Mouse (Mus musculus): ENCODE measurements around the gene Acta1. TPM values are rescaled to one million over a fixed set of nuclear protein-coding genes. Genes with fewer than 3 reads are reported as not detected.

The Acta1 gene
- total RNA-seq (2014; fragmentation: Nextera tagmentation) (not detected in 2 replicates), total RNA-seq (2017) (not detected in 2 replicates)

DNA sequence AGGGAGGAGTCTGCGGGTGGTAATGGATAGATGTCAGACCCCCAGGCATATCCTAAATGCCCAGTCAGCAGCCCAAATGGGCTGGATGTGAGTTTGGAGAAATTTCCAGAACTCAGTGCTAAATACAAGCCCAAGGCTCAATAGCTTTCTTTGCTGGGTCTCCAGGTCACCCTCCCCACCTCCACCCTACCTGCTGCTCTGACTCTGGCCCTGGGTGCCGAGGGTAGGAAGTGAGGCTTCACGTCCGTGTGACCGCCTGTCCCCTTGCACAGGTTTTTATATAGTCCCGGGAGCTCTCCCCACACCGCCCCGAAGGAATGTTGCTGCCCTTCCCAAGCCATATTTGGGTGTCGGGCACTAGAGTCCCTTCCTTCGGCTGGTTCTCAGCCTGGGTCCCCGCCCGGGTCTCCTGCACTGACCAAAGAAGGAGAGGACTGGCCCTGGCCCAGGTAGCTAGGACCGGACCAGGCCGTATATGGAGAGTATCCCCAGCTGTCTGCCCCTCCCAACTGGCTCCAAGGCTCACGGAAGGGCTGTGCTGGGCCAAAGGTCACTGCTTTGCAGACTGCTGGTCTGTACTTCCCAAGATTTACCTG lies at the start of gene Acta1:
Gene Acta1 (minus strand): TSS at position 250 of the 596 bp plus-strand sequence.
- ATAC-seq (replicated peaks; ENCODE audit: low FRiP score, low TSS enrichment, poor library complexity, severe bottlenecking): no peak

- no peak for ATAC-seq (replicated peaks; ENCODE audit: low FRiP score, low TSS enrichment, poor library complexity, severe bottlenecking)
These were observed 34.5 kb upstream of the Acta1 start for GRCm38 (mm10) chr8:123929026-123929425.

GRCm38 (mm10) chr8:123925671-123926070 lies 31.1 kb upstream of the Acta1 start:
- ATAC-seq (replicated peaks; ENCODE audit: low FRiP score, low TSS enrichment, poor library complexity, severe bottlenecking): no peak

- ATAC-seq (replicated peaks; ENCODE audit: low FRiP score, low TSS enrichment, poor library complexity, severe bottlenecking): peak; percentile 95
These were observed 30.2 kb upstream of the Acta1 start for GRCm38 (mm10) chr8:123924719-123925118.

DNA sequence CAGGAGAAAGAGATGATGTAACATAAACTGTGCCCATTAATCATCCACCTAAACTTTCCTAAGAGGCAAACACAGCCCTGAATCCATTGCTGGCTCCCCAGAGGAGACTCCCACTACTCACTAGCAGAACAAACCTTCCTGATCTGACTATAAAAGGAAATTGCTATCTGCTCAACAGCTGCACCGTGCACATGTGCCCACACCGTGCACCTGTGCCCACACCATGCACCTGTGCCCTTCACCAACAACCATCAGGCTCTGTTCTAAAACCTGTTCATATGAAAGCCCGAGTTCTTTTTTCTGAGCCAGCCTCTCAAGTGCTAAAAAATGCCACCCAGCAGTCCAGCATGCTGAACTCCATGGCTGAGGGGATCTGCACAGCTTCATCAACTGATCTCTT lies 20.1 kb upstream of the Acta1 start:
- ATAC-seq (replicated peaks; ENCODE audit: low FRiP score, low TSS enrichment, poor library complexity, severe bottlenecking): no peak

DNA sequence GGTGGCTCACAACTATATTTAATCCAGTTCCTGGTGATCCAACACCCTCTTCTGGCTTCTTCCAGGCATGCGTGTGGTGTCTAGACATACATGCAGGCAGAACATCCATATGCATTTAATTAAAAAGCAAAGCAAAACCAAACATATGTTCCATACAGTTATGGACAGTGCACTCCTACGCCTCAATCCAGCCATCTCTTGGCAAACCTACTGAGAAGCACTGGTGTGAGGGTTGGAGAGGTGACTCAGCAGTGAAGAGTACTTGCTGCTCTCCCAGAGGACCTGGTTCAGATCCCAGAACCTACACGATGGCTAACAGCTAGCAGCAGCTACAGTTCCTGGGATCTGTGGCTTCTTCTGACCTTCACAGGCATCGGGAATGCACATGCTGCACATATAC lies 17.7 kb upstream of the Acta1 start:
- no peak for ATAC-seq (replicated peaks; ENCODE audit: low FRiP score, low TSS enrichment, poor library complexity, severe bottlenecking)

DNA sequence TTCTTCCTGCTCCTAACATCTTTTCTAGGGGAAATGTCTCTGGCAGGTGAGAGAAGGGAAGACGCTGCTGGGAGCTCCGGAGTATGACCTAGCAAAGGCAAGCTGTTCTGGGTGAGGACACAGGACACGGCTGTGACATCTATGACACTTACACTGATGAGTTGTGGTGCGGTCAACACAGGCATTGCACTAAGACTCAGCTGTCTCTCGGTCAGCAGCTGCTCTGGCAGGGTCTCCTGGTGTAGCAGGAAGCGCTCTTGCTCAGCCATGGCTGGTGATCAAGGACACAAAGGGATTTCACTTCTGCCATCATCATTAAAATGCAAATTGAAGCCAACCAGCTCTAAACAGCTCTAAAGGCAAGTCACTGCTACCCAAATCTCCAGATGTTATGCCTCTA lies 13.1 kb upstream of the Acta1 start:
- no peak for ATAC-seq (replicated peaks; ENCODE audit: low FRiP score, low TSS enrichment, poor library complexity, severe bottlenecking)

DNA sequence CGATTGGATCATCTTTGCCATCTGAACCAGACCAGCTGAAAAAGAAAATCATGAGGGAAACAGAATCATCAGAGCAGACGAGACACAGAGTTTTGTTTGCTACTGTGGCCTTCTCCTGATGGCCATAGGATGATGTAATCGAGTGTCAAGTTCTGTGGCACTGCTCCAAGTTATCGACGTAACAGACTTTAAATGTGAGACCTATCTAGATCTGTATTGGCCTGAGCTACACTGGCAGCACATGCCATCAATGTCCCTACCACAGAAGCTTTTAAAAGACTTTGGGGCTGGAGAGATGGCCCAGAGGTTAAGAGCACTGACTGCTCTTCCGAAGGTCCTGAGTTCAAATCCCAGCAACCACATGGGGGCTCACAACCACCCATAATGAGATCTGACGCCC lies 8.1 kb upstream of the Acta1 start:
- no peak for ATAC-seq (replicated peaks; ENCODE audit: low FRiP score, low TSS enrichment, poor library complexity, severe bottlenecking)

DNA sequence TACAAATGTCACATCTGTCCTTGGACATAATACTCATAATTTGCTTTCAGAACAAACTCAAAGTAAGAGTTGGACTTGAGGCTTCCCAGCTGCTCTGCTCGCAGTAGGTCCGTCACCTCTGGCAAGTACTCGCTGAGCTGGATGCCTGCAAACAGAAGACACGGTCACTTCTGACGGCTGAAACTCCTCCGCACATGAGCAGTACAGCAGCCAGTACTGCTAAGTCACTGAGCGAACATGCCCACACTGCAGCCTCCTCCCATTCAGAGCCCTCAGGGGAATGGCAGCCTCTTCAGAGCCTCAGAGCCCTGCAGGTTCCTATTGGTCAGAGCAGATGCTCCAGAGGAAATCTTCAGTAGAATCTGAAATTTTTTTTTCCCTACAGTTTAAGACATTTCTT lies 4.8 kb upstream of the Acta1 start:
- no peak for ATAC-seq (replicated peaks; ENCODE audit: low FRiP score, low TSS enrichment, poor library complexity, severe bottlenecking)

GRCm38 (mm10) chr8:123898576-123898975 lies 4.0 kb upstream of the Acta1 start:
- ATAC-seq (replicated peaks; ENCODE audit: low FRiP score, low TSS enrichment, poor library complexity, severe bottlenecking): no peak

- ATAC-seq (replicated peaks; ENCODE audit: low FRiP score, low TSS enrichment, poor library complexity, severe bottlenecking): no peak
These were observed 2.2 kb upstream of the Acta1 start for GRCm38 (mm10) chr8:123896774-123897173.

DNA sequence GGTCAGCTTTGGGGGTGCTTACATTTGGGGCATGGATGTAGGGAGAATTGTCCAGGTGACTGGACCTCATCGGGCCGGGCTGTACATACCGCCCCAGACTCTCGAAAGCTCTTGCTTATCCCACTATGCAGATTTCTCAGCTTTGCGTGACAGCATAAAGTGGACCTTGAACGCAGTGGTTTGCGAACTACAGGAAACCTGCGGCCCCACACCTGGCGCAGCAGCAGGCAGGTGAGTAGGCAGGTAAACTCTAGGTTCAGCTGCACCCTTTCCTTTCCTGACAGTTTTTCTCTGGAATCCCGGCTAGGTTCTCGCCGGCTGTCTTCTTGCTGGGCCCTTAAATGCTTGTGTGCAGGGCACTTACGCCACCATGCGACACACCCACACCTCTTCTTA lies 1.8 kb upstream of the Acta1 start:
- ATAC-seq (replicated peaks; ENCODE audit: low FRiP score, low TSS enrichment, poor library complexity, severe bottlenecking): no peak

DNA sequence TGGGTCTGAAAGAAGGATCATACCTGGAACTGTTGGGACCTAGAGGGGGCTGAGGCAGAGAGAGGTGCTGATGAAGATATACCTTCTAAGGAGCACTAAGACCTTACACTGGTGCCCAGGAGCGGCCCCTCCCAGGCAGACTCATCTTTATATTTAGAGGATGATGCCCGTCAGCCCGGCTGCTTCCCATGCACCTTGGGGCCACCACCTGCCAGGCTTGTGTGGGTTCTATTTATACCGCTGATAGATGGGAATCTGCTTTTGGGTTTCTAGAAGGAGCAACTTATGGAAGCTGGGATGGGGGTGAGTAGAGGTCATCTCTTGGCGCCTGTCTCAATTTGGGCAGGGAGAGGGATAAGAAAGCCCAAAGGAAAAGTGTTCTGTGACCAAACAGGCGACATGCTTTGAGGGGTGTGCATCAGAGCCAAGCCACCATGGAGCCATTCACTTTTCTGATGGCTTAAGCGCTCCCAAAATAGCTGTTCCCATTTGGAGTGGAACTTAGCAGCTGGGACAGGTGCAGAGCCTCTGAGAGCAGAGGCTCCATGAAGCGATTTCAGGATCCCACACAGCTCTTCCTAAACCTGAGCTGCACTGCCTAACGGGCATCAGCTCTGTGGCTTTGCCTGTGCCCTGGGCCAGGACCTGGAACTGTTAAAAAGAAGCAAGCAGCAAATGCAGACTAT lies 1.3 kb upstream of the Acta1 start:
- ATAC-seq (replicated peaks; ENCODE audit: low FRiP score, low TSS enrichment, poor library complexity, severe bottlenecking): no peak

- no peak for ATAC-seq (replicated peaks; ENCODE audit: low FRiP score, low TSS enrichment, poor library complexity, severe bottlenecking)
These were observed 679 bp upstream of the Acta1 start for GRCm38 (mm10) chr8:123895230-123895629.

- no peak for ATAC-seq (replicated peaks; ENCODE audit: low FRiP score, low TSS enrichment, poor library complexity, severe bottlenecking)
These were observed 1.1 kb downstream of the Acta1 start for GRCm38 (mm10) chr8:123893413-123893812.

GRCm38 (mm10) chr8:123892586-123893155 lies 1.9 kb downstream of the Acta1 start:
- 0 out of 2 replicates have a peak, but pooled peaks have one; percentile 24 for ATAC-seq (replicated peaks; ENCODE audit: low FRiP score, low TSS enrichment, poor library complexity, severe bottlenecking)

DNA sequence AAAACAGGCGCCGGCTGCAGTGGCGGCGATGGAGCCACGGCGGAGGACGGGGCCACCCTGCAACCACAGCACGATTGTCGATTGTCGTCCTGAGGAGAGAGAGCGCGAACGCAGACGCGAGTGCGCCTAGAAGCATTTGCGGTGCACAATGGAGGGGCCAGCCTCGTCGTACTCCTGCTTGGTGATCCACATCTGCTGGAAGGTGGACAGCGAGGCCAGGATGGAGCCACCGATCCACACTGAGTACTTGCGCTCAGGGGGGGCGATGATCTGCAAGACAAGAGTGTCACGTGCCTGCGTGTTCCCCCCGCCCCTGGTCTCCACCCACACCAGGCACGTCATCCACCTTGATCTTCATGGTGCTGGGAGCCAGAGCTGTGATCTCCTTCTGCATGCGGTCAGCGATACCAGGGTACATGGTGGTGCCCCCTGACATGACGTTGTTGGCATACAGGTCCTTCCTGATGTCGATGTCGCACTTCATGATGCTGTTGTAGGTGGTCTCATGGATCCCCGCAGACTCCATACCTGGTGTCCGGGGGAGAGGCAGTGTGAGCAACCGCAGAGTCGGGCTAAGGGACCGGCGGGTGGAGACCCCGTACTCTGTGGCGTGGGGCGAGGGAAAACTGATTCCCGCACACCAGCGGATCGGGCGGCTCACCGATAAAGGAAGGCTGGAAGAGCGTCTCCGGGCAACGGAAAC lies 2.5 kb downstream of the Acta1 start:
- ATAC-seq (replicated peaks; ENCODE audit: low FRiP score, low TSS enrichment, poor library complexity, severe bottlenecking): no peak

DNA sequence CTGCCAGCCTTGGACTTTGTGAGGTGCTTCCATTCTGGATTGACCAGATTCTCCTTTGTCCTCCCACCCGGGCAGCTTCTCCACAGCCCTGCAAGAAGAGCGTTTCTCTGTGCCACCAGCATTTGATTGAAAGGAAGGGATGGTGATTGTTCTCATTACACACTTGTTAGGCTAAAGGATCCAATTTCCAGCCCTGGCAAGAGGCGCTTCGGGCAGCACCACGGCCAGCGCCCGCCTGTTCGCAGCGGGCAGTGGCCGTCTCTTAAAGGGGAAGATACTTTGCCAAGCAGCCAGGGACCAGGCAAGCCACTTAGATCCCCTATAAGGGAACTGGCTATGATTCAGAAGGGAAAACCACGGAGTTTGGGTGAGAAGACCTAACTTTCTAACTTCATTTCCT lies 3.3 kb downstream of the Acta1 start:
- ATAC-seq (replicated peaks; ENCODE audit: low FRiP score, low TSS enrichment, poor library complexity, severe bottlenecking): peak; percentile 48

GRCm38 (mm10) chr8:123889797-123890196 lies 4.8 kb downstream of the Acta1 start:
- no peak for ATAC-seq (replicated peaks; ENCODE audit: low FRiP score, low TSS enrichment, poor library complexity, severe bottlenecking)

GRCm38 (mm10) chr8:123887956-123888355 lies 6.6 kb downstream of the Acta1 start:
- ATAC-seq (replicated peaks; ENCODE audit: low FRiP score, low TSS enrichment, poor library complexity, severe bottlenecking): no peak

All from megakaryocyte-erythroid progenitor cell, adult 5-6 weeks (primary cell).